Mouse (Mus musculus): Measurements from ENCODE around the gene Timm50. TPM values are rescaled to one million over a fixed set of nuclear protein-coding genes. Genes with fewer than 3 reads are reported as not detected.
A peak's percentile ranks its signal among the peaks of the same experiment; 100 is the strongest.

Timm50 gene
- polyA plus RNA-seq, 1 experiment from 2014 or later: 169 TPM

- H3K27ac ChIP-seq (ENCODE audit: low read length): peak within 1 kb of the TSS; percentile 48; the same call in 1 of the 2 replicates
- H3K9me3 ChIP-seq (ENCODE audit: low read length): no peaks in the 10 kb centered on the region
- WGBS: 2% methylated on average over 68 of the region's 68 CpGs
- H3K4me1 ChIP-seq (ENCODE audit: insufficient read depth, low read length): peaks cover 8% of the 10 kb centered on the region; the same call in 1 of the 2 replicates
- H3K27me3 ChIP-seq (ENCODE audit: insufficient read depth, low read length): no peaks in the 10 kb centered on the region
- peak; percentile 78 for ATAC-seq (ENCODE audit: low FRiP score, low TSS enrichment)
- peak within 1 kb of the TSS; percentile 64 for H3K4me2 ChIP-seq (replicated peaks; ENCODE audit: low read depth, low read length)
- peak within 1 kb of the TSS; percentile 59 for H3K4me3 ChIP-seq (ENCODE audit: low read length)
- peaks cover 3% of the 10 kb centered on the region; the same call in 1 of the 2 replicates for H3K36me3 ChIP-seq (ENCODE audit: insufficient read depth, low read length)
- peak within 1 kb of the TSS; percentile 81 for H3K9ac ChIP-seq (replicated peaks; ENCODE audit: low read length)
Measured at GRCm38 (mm10) chr7:28277615-28278278, 34.1 kb downstream of the Timm50 start, which contains the start of gene Eid2b. TSS of gene Eid2b (plus strand) at chr7:28277739.

GRCm38 (mm10) chr7:28277237-28277614 is 34.6 kb downstream of the Timm50 start:
- Histone ChIP-seq H3K4me3 (ENCODE audit: low read length) (no peak overlapping the region), H3K9ac (replicated peaks; ENCODE audit: low read length) (no peak overlapping the region), H3K4me1 (ENCODE audit: insufficient read depth, low read length) (peaks cover 8% of the 10 kb centered on the region; the same call in 1 of the 2 replicates), H3K4me2 (replicated peaks; ENCODE audit: low read depth, low read length) (no peak overlapping the region), H3K27me3 (ENCODE audit: insufficient read depth, low read length) (no peaks in the 10 kb centered on the region), H3K27ac (ENCODE audit: low read length) (no peak overlapping the region), H3K36me3 (ENCODE audit: insufficient read depth, low read length) (peaks cover 4% of the 10 kb centered on the region; the same call in 1 of the 2 replicates), H3K9me3 (ENCODE audit: low read length) (no peaks in the 10 kb centered on the region)
- WGBS: 58% methylated on average over 8 of the region's 8 CpGs
- no peak for ATAC-seq (ENCODE audit: low FRiP score, low TSS enrichment)

- H3K9me3 ChIP-seq (ENCODE audit: low read length): peaks cover 4% of the 10 kb centered on the region; the same call in 1 of the 2 replicates
- H3K27me3 ChIP-seq (ENCODE audit: insufficient read depth, low read length): no peaks in the 10 kb centered on the region
- WGBS: 73% methylated on average over 3 of the region's 3 CpGs
- no peak overlapping the region for H3K27ac ChIP-seq (ENCODE audit: low read length)
- no peak overlapping the region for H3K9ac ChIP-seq (replicated peaks; ENCODE audit: low read length)
- peaks cover 24% of the 10 kb centered on the region for H3K36me3 ChIP-seq (ENCODE audit: insufficient read depth, low read length)
- no peak overlapping the region for H3K4me3 ChIP-seq (ENCODE audit: low read length)
- H3K4me1 ChIP-seq (ENCODE audit: insufficient read depth, low read length): peaks cover 9% of the 10 kb centered on the region; the same call in 1 of the 2 replicates
- no peak overlapping the region for H3K4me2 ChIP-seq (replicated peaks; ENCODE audit: low read depth, low read length)
- ATAC-seq (ENCODE audit: low FRiP score, low TSS enrichment): no peak
Measured at GRCm38 (mm10) chr7:28271761-28272160, 40.1 kb downstream of the Timm50 start.

GRCm38 (mm10) chr7:28269355-28269754 is 42.5 kb downstream of the Timm50 start:
- WGBS: 91% methylated on average over 12 of the region's 12 CpGs
- no peak overlapping the region for H3K27ac ChIP-seq (ENCODE audit: low read length)
- no peak overlapping the region for H3K9ac ChIP-seq (replicated peaks; ENCODE audit: low read length)
- H3K4me2 ChIP-seq (replicated peaks; ENCODE audit: low read depth, low read length): no peak overlapping the region
- H3K9me3 ChIP-seq (ENCODE audit: low read length): peaks cover 4% of the 10 kb centered on the region; the same call in 1 of the 2 replicates
- H3K27me3 ChIP-seq (ENCODE audit: insufficient read depth, low read length): no peaks in the 10 kb centered on the region
- H3K36me3 ChIP-seq (ENCODE audit: insufficient read depth, low read length): peaks cover 24% of the 10 kb centered on the region
- no peak overlapping the region for H3K4me3 ChIP-seq (ENCODE audit: low read length)
- H3K4me1 ChIP-seq (ENCODE audit: insufficient read depth, low read length): peaks cover 9% of the 10 kb centered on the region; the same call in 1 of the 2 replicates
- no peak for ATAC-seq (ENCODE audit: low FRiP score, low TSS enrichment)

- 22% methylated on average over 16 of the region's 16 CpGs for WGBS
- H3K9ac ChIP-seq (replicated peaks; ENCODE audit: low read length): peak overlapping the region; percentile 99
- peak overlapping the region; percentile 85 for H3K4me3 ChIP-seq (ENCODE audit: low read length)
- H3K9me3 ChIP-seq (ENCODE audit: low read length): peaks cover 4% of the 10 kb centered on the region; the same call in 1 of the 2 replicates
- H3K27ac ChIP-seq (ENCODE audit: low read length): peak overlapping the region; percentile 90
- peaks cover 9% of the 10 kb centered on the region; the same call in 1 of the 2 replicates for H3K4me1 ChIP-seq (ENCODE audit: insufficient read depth, low read length)
- no peak for ATAC-seq (ENCODE audit: low FRiP score, low TSS enrichment)
- no peaks in the 10 kb centered on the region for H3K27me3 ChIP-seq (ENCODE audit: insufficient read depth, low read length)
- H3K4me2 ChIP-seq (replicated peaks; ENCODE audit: low read depth, low read length): peak overlapping the region; percentile 75
- peaks cover 24% of the 10 kb centered on the region for H3K36me3 ChIP-seq (ENCODE audit: insufficient read depth, low read length)
Measured at GRCm38 (mm10) chr7:28268576-28268975, 43.3 kb downstream of the Timm50 start.

- H3K9ac ChIP-seq (replicated peaks; ENCODE audit: low read length): peak overlapping the region; percentile 99
- H3K4me2 ChIP-seq (replicated peaks; ENCODE audit: low read depth, low read length): peak overlapping the region; percentile 75
- H3K27ac ChIP-seq (ENCODE audit: low read length): peak overlapping the region; percentile 90
- H3K4me3 ChIP-seq (ENCODE audit: low read length): peak overlapping the region; percentile 85
- peaks cover 4% of the 10 kb centered on the region; the same call in 1 of the 2 replicates for H3K9me3 ChIP-seq (ENCODE audit: low read length)
- 0% methylated on average over 54 of the region's 62 CpGs for WGBS
- peaks cover 9% of the 10 kb centered on the region; the same call in 1 of the 2 replicates for H3K4me1 ChIP-seq (ENCODE audit: insufficient read depth, low read length)
- H3K27me3 ChIP-seq (ENCODE audit: insufficient read depth, low read length): no peaks in the 10 kb centered on the region
- peaks cover 24% of the 10 kb centered on the region for H3K36me3 ChIP-seq (ENCODE audit: insufficient read depth, low read length)
- peak; percentile 75 for ATAC-seq (ENCODE audit: low FRiP score, low TSS enrichment)
Measured at GRCm38 (mm10) chr7:28268042-28268531, 43.8 kb downstream of the Timm50 start.

- H3K27ac ChIP-seq (ENCODE audit: low read length): peak within 1 kb of the TSS; percentile 90
- peaks cover 4% of the 10 kb centered on the region; the same call in 1 of the 2 replicates for H3K9me3 ChIP-seq (ENCODE audit: low read length)
- peaks cover 20% of the 10 kb centered on the region for H3K36me3 ChIP-seq (ENCODE audit: insufficient read depth, low read length)
- peaks cover 9% of the 10 kb centered on the region; the same call in 1 of the 2 replicates for H3K4me1 ChIP-seq (ENCODE audit: insufficient read depth, low read length)
- H3K4me2 ChIP-seq (replicated peaks; ENCODE audit: low read depth, low read length): peak within 1 kb of the TSS; percentile 75
- peak within 1 kb of the TSS; percentile 85 for H3K4me3 ChIP-seq (ENCODE audit: low read length)
- H3K9ac ChIP-seq (replicated peaks; ENCODE audit: low read length): peak within 1 kb of the TSS; percentile 99
- 8% methylated on average over 56 of the region's 57 CpGs for WGBS
- no peaks in the 10 kb centered on the region for H3K27me3 ChIP-seq (ENCODE audit: insufficient read depth, low read length)
- ATAC-seq (ENCODE audit: low FRiP score, low TSS enrichment): peak; percentile 92
Measured at GRCm38 (mm10) chr7:28267129-28268041, 44.5 kb downstream of the Timm50 start, which contains the start of gene Eid2. TSS of gene Eid2 (plus strand) at chr7:28267881.

GRCm38 (mm10) chr7:28265391-28265790 is 46.5 kb downstream of the Timm50 start:
- WGBS: 87% methylated on average over 13 of the region's 13 CpGs
- Histone ChIP-seq H3K9ac (replicated peaks; ENCODE audit: low read length) (no peak overlapping the region), H3K9me3 (ENCODE audit: low read length) (no peaks in the 10 kb centered on the region), H3K27me3 (ENCODE audit: insufficient read depth, low read length) (no peaks in the 10 kb centered on the region), H3K27ac (ENCODE audit: low read length) (no peak overlapping the region), H3K36me3 (ENCODE audit: insufficient read depth, low read length) (peaks cover 7% of the 10 kb centered on the region; the same call in 1 of the 2 replicates), H3K4me2 (replicated peaks; ENCODE audit: low read depth, low read length) (no peak overlapping the region), H3K4me1 (ENCODE audit: insufficient read depth, low read length) (peaks cover 9% of the 10 kb centered on the region; the same call in 1 of the 2 replicates), H3K4me3 (ENCODE audit: low read length) (no peak overlapping the region)
- no peak for ATAC-seq (ENCODE audit: low FRiP score, low TSS enrichment)

GRCm38 (mm10) chr7:28263786-28264185 is 48.1 kb downstream of the Timm50 start:
- H3K4me3 ChIP-seq (ENCODE audit: low read length): no peak overlapping the region
- WGBS: 3% methylated on average over 15 of the region's 15 CpGs
- H3K4me1 ChIP-seq (ENCODE audit: insufficient read depth, low read length): peaks cover 3% of the 10 kb centered on the region; the same call in 1 of the 2 replicates
- H3K9ac ChIP-seq (replicated peaks; ENCODE audit: low read length): no peak overlapping the region
- no peaks in the 10 kb centered on the region for H3K36me3 ChIP-seq (ENCODE audit: insufficient read depth, low read length)
- no peak overlapping the region for H3K27ac ChIP-seq (ENCODE audit: low read length)
- no peak overlapping the region for H3K4me2 ChIP-seq (replicated peaks; ENCODE audit: low read depth, low read length)
- no peaks in the 10 kb centered on the region for H3K27me3 ChIP-seq (ENCODE audit: insufficient read depth, low read length)
- H3K9me3 ChIP-seq (ENCODE audit: low read length): no peaks in the 10 kb centered on the region
- 0 out of 2 replicates have a peak, but pooled peaks have one; percentile 39 for ATAC-seq (ENCODE audit: low FRiP score, low TSS enrichment)
